Comparison of ENCODE assay signal across 33 mouse cellular contexts in genomic region chr11:5566506-5566905, GRCm38 (mm10). TPM values are rescaled to one million over a fixed set of nuclear protein-coding genes. Genes with fewer than 3 reads are reported as not detected.
A peak's percentile ranks its signal among the peaks of the same experiment; 100 is the strongest.
DNase-seq lines count a peak whose midpoint lies in the region; ATAC-seq and TF ChIP-seq lines count a peak whose summit lies in the region.
"Had no signal": no experiment of that assay in that cellular context is flagged by ENCODE, and none has a peak within 500 bp of the region (broad histone marks: within the 10 kb centered on the region; RNA-seq: fewer than 3 reads in every experiment).

No protein-coding gene starts in this region.

- no peak overlapping the region for H3K9ac ChIP-seq in MEL (ENCODE audit: control insufficient read depth, low read depth, low read length, poor library complexity, severe bottlenecking)
- no peak overlapping the region for H3K9ac ChIP-seq in forebrain, postnatal 0 days
- H3K9ac ChIP-seq: embryonic facial prominence, embryonic 13.5 days; forebrain, embryonic 12.5 days; forebrain, embryonic 15.5 days; hindbrain, embryonic 13.5 days had no signal

- TF ChIP-seq RAD21 in MEL (IDR thresholded peaks at IDR 0.05; ENCODE audit: low read depth, low read length) = no peak

- H3K9me3 ChIP-seq in MEL (replicated peaks; ENCODE audit: insufficient read depth, low read length) = no peaks in the 10 kb centered on the region
- no peaks in the 10 kb centered on the region for H3K9me3 ChIP-seq in forebrain, postnatal 0 days (ENCODE audit: low read length)
- H3K9me3 ChIP-seq: embryonic facial prominence, embryonic 10.5 days; embryonic facial prominence, embryonic 13.5 days; forebrain, embryonic 12.5 days; forebrain, embryonic 15.5 days; hindbrain, embryonic 10.5 days; hindbrain, embryonic 13.5 days had no signal

- no peak for TF ChIP-seq POLR2A in MEL (IDR thresholded peaks at IDR 0.05; ENCODE audit: control insufficient read depth in 1 of 2, insufficient read depth in 1 of 2, low read depth in 1 of 2, low read length in 2 of 2, poor library complexity in 1 of 2)

- peak in 1 of 2 experiments; percentile 25; a peak in 1 of 4 replicates for TF ChIP-seq EP300 in MEL (IDR thresholded peaks at IDR 0.05; ENCODE audit: low read depth in 1 of 2, low read length in 2 of 2)

- no peaks in the 10 kb centered on the region for H3K27me3 ChIP-seq in MEL (ENCODE audit: control insufficient read depth in 1 of 2, insufficient read depth in 2 of 2, low read length in 2 of 2)
- H3K27me3 ChIP-seq in splenic B cell, adult 2 months (ENCODE audit: control insufficient read depth, insufficient read depth, low read length, poor library complexity, severe bottlenecking) = no peaks in the 10 kb centered on the region; the same call in 1 of the 2 replicates
- no peaks in the 10 kb centered on the region for H3K27me3 ChIP-seq in forebrain, postnatal 0 days (ENCODE audit: insufficient read depth, low read length)
- H3K27me3 ChIP-seq: embryonic facial prominence, embryonic 13.5 days; forebrain, embryonic 15.5 days; hindbrain, embryonic 13.5 days had no signal

- H3K4me2 ChIP-seq in forebrain, postnatal 0 days (ENCODE audit: low read depth) = no peak overlapping the region
- H3K4me2 ChIP-seq: embryonic facial prominence, embryonic 13.5 days; forebrain, embryonic 12.5 days; forebrain, embryonic 15.5 days; heart, embryonic 11.5 days; hindbrain, embryonic 13.5 days had no signal

- H3K36me3 ChIP-seq in MEL (ENCODE audit: control insufficient read depth in 1 of 2, insufficient read depth in 2 of 2, low read length in 2 of 2) = peaks cover 0 to 43% of the 10 kb centered on the region in 2 experiments; a peak in 2 of 4 replicates
- H3K36me3 ChIP-seq in splenic B cell, adult 2 months (ENCODE audit: control insufficient read depth, insufficient read depth, low read length, poor library complexity, severe bottlenecking) = no peaks in the 10 kb centered on the region
- no peaks in the 10 kb centered on the region for H3K36me3 ChIP-seq in forebrain, postnatal 0 days (ENCODE audit: insufficient read depth)
- H3K36me3 ChIP-seq: embryonic facial prominence, embryonic 10.5 days; embryonic facial prominence, embryonic 13.5 days; forebrain, embryonic 12.5 days; forebrain, embryonic 15.5 days; hindbrain, embryonic 10.5 days; hindbrain, embryonic 13.5 days had no signal

- H3K4me1 ChIP-seq in MEL (ENCODE audit: control insufficient read depth in 1 of 2, insufficient read depth in 2 of 2, low read length in 2 of 2) = peaks cover 29 to 56% of the 10 kb centered on the region in 2 experiments
- H3K4me1 ChIP-seq in forebrain, postnatal 0 days (ENCODE audit: insufficient read depth) = no peaks in the 10 kb centered on the region
- H3K4me1 ChIP-seq: embryonic facial prominence, embryonic 13.5 days had no signal

- H3K4me3 ChIP-seq in MEL (ENCODE audit: control insufficient read depth in 1 of 2, insufficient read depth in 1 of 2, low read depth in 2 of 2, low read length in 2 of 2) = no peak overlapping the region
- H3K4me3 ChIP-seq in forebrain, postnatal 0 days (ENCODE audit: low read depth, low read length) = no peak overlapping the region
- H3K4me3 ChIP-seq: embryonic facial prominence, embryonic 10.5 days; embryonic facial prominence, embryonic 13.5 days; erythroblast, embryonic 14.5 days; forebrain, embryonic 12.5 days; forebrain, embryonic 15.5 days; heart, adult 2 months; hindbrain, embryonic 10.5 days; hindbrain, embryonic 13.5 days had no signal

- WGBS in forebrain, postnatal 0 days = 70% methylated on average over 2 of the region's 2 CpGs

- no peaks in the 10 kb centered on the region for H3K79me2 ChIP-seq in MEL (ENCODE audit: control insufficient read depth, insufficient read depth, low read length, poor library complexity)

- peak; percentile 33; the same call in 1 of the 2 replicates for ATAC-seq in granulocyte monocyte progenitor cell, adult 5-6 weeks (replicated peaks; ENCODE audit: poor library complexity, severe bottlenecking)
- ATAC-seq in forebrain, postnatal 0 days = no peak
- ATAC-seq: forebrain, embryonic 15.5 days; hindbrain, embryonic 16.5 days; intestine, embryonic 16.5 days; Patski had no signal

- peak; percentile 12 to 14 for DNase-seq in B cell, adult 2 months
- peak; percentile 65 for DNase-seq in MEL (ENCODE audit: low read depth, low spot score)
- peak; percentile 23 for DNase-seq in splenic B cell, adult 2 months (ENCODE audit: low read depth, low spot score)
- DNase-seq in kidney, adult 8-10 months = no peak
- no peak for DNase-seq in forebrain, postnatal 0 days
- DNase-seq: adrenal gland, postnatal 10 days; adrenal gland, postnatal 36 days; cerebellum, adult 11 months; cerebellum, adult 2 months; cerebellum, adult 9-11 months; cerebellum, postnatal 25 days; embryo, embryonic 11 days; gastrocnemius, postnatal 10 days; gastrocnemius, postnatal 36 days; heart, adult 2 months; heart, postnatal 36 days had no signal

- TF ChIP-seq CTCF in MEL (IDR thresholded peaks at IDR 0.05 in 2 of 3, conservative IDR thresholded peaks at IDR 0.05 in 1 of 3; ENCODE audit: control insufficient read depth in 1 of 3, insufficient read depth in 1 of 3, low read depth in 2 of 3, low read length in 3 of 3, poor library complexity in 1 of 3, severe bottlenecking in 1 of 3) = no peak
- TF ChIP-seq CTCF in forebrain, postnatal 0 days (IDR thresholded peaks at IDR 0.05; ENCODE audit: low read depth) = no peak

- peak overlapping the region; percentile 36 for H3K27ac ChIP-seq in MEL (ENCODE audit: control insufficient read depth, low read depth, low read length)
- H3K27ac ChIP-seq in forebrain, postnatal 0 days (ENCODE audit: low read depth, low read length) = no peak overlapping the region
- H3K27ac ChIP-seq: embryonic facial prominence, embryonic 10.5 days; embryonic facial prominence, embryonic 13.5 days; forebrain, embryonic 12.5 days; forebrain, embryonic 15.5 days; heart, adult 2 months; hindbrain, embryonic 10.5 days; hindbrain, embryonic 13.5 days had no signal

TF ChIP-seq in MEL, 35 proteins besides CTCF, POLR2A, EP300 and RAD21:
- no peak for TF ChIP-seq MAZ (IDR thresholded peaks at IDR 0.05; ENCODE audit: low read depth, low read length)
- no peak for TF ChIP-seq MXI1 (IDR thresholded peaks at IDR 0.05; ENCODE audit: low read depth, low read length)
- TF ChIP-seq RCOR1 (IDR thresholded peaks at IDR 0.05; ENCODE audit: low read depth, low read length) = 0 out of 2 replicates have a peak, but pooled peaks have one; percentile 19
TF ChIP-seq in MEL: peak in this region for 1.

RNA-seq across cellular contexts. Expression of gene Ankrd36, which starts 3.0 kb away (rescaled TPM):
- 3.4 and 5.2 TPM in 2 replicates for total RNA-seq in MEL (2012; rRNA removed)
- polyA plus RNA-seq in MEL (2012; ENCODE audit: insufficient read depth in 1 of 2, insufficient read length in 2 of 2, low read depth in 1 of 2, low replicate concordance in 2 of 2, missing spikeins in 1 of 2) = 1 to 10 TPM in 1 of 2 experiments, not detected in 1; 3.2 TPM
- total RNA-seq in granulocyte monocyte progenitor cell, adult 5-6 weeks (2014; fragmentation: Nextera tagmentation) = not detected in 2 replicates
- total RNA-seq in granulocyte monocyte progenitor cell, adult 5-6 weeks (2017) = not detected in 2 replicates
- total RNA-seq in forebrain, postnatal 0 days (2014; rRNA removed) = 0.24 TPM in 1 of 2 replicates, not detected in the other
- polyA plus RNA-seq in forebrain, postnatal 0 days (2015; fragmentation: Nextera tagmentation; extraction: Ambion mirVana) = not detected in 2 replicates
- total RNA-seq: adrenal gland, adult 18-20 months; adrenal gland, postnatal 10 days; adrenal gland, postnatal 36 days; gastrocnemius, adult 18-20 months; gastrocnemius, postnatal 10 days; gastrocnemius, postnatal 36 days; heart, adult 2 months; heart, postnatal 36 days had no signal
- polyA plus RNA-seq: cerebellum, adult 2 months; cortical plate, adult 2 months; embryonic facial prominence, embryonic 10.5 days; embryonic facial prominence, embryonic 13.5 days; erythroblast, embryonic 14.5 days; forebrain, embryonic 15.5 days; heart, embryonic 14.5 days; heart, postnatal 0 days; hindbrain, embryonic 10.5 days; hindbrain, embryonic 13.5 days; hindbrain, embryonic 16.5 days; intestine, embryonic 16.5 days; Patski had no signal

RNA-seq across cellular contexts. Expression of gene Ccdc117, which starts 24.5 kb away (rescaled TPM):
- 26.3 and 35.4 TPM in 2 replicates for total RNA-seq in MEL (2012; rRNA removed)
- polyA plus RNA-seq in MEL (2012; ENCODE audit: insufficient read depth in 1 of 2, insufficient read length in 2 of 2, low read depth in 1 of 2, low replicate concordance in 2 of 2, missing spikeins in 1 of 2) = 10 to 100 TPM in 1 of 2 experiments, not detected in 1; 19.4 TPM
- 16.3 and 18.5 TPM in 2 replicates for total RNA-seq in granulocyte monocyte progenitor cell, adult 5-6 weeks (2014; fragmentation: Nextera tagmentation)
- total RNA-seq in granulocyte monocyte progenitor cell, adult 5-6 weeks (2017) = 26.1 and 38.3 TPM in 2 replicates
- total RNA-seq in forebrain, postnatal 0 days (2014; rRNA removed) = 14.4 and 14.7 TPM in 2 replicates
- 6.6 and 7.0 TPM in 2 replicates for polyA plus RNA-seq in forebrain, postnatal 0 days (2015; fragmentation: Nextera tagmentation; extraction: Ambion mirVana)

RNA-seq across cellular contexts. Expression of gene Xbp1, which starts 46.0 kb away (rescaled TPM):
- 84.2 and 101 TPM in 2 replicates for total RNA-seq in MEL (2012; rRNA removed)
- polyA plus RNA-seq in MEL (2012; ENCODE audit: insufficient read depth in 1 of 2, insufficient read length in 2 of 2, low read depth in 1 of 2, low replicate concordance in 2 of 2, missing spikeins in 1 of 2) = 10 to 100 TPM in 1 of 2 experiments, not detected in 1; 81.8 TPM
- 197 TPM in 2 replicates for total RNA-seq in granulocyte monocyte progenitor cell, adult 5-6 weeks (2014; fragmentation: Nextera tagmentation)
- total RNA-seq in granulocyte monocyte progenitor cell, adult 5-6 weeks (2017) = 194 and 200 TPM in 2 replicates
- 120 and 140 TPM in 2 replicates for total RNA-seq in forebrain, postnatal 0 days (2014; rRNA removed)
- polyA plus RNA-seq in forebrain, postnatal 0 days (2015; fragmentation: Nextera tagmentation; extraction: Ambion mirVana) = 100 and 107 TPM in 2 replicates

Comparison
In these comparisons a context has a peak if more than half of its experiments do, and no peak if none do; other contexts are left out.
1. DNase-seq: peak in B cell, adult 2 months (2 of 2), MEL (single experiment) and splenic B cell, adult 2 months (single experiment); none in kidney, adult 8-10 months (0 of 2) and forebrain, postnatal 0 days (single experiment).